Mouse (Mus musculus) MEL (cell line): ENCODE measurements around the gene Rps10.
A peak's percentile ranks its signal among the peaks of the same experiment; 100 is the strongest.

Experiments
- CHD2 ChIP-seq: IDR thresholded peaks from 2 replicates; pipeline ENCODE4 v1.6.1; 2011; ENCODE audit warnings: low read length, improper control_type of control experiment
- CTCF ChIP-seq, 3 experiments: IDR thresholded peaks in 2 of 3; conservative IDR thresholded peaks in 1 of 3; 2 replicates each; pipeline ENCODE4 v1.5.1; 2011 to 2012; ENCODE audit warnings: low read length in 3 of 3, low read depth in 2 of 3, mild to moderate bottlenecking in 2 of 3, improper control_type of control experiment in 1 of 3, inconsistent platforms in 1 of 3, mixed read lengths in 1 of 3, moderate library complexity in 1 of 3; ENCODE audit not compliant: control insufficient read depth in 1 of 3, insufficient read depth in 1 of 3, poor library complexity in 1 of 3, severe bottlenecking in 1 of 3
- HCFC1 ChIP-seq: IDR thresholded peaks from 2 replicates; pipeline ENCODE4 v1.6.1; 2012; ENCODE audit warnings: low read depth, mild to moderate bottlenecking, inconsistent platforms, low read length, improper control_type of control experiment, moderate library complexity
- MAFK ChIP-seq: IDR thresholded peaks from 2 replicates; pipeline ENCODE4 v1.6.1; 2011; ENCODE audit warnings: low read depth, mild to moderate bottlenecking, low read length, improper control_type of control experiment, borderline replicate concordance
- MEF2A ChIP-seq: IDR thresholded peaks from 2 replicates; pipeline ENCODE4 v1.6.1; 2014; ENCODE audit warnings: low read depth, mild to moderate bottlenecking, inconsistent platforms, low read length, improper control_type of control experiment; ENCODE audit not compliant: poor library complexity, insufficient replicate concordance, severe bottlenecking; ENCODE audit errors: extremely low read depth
- MYB ChIP-seq: IDR thresholded peaks from 2 replicates; pipeline ENCODE4 v1.6.1; 2011; ENCODE audit warnings: mild to moderate bottlenecking, low read depth, low read length, improper control_type of control experiment
- NRF1 ChIP-seq: IDR thresholded peaks from 2 replicates; pipeline ENCODE4 v1.6.1; 2014; ENCODE audit warnings: low read depth, mild to moderate bottlenecking, inconsistent platforms, low read length, improper control_type of control experiment, moderate library complexity; ENCODE audit not compliant: poor library complexity, insufficient read depth, severe bottlenecking
- POLR2A ChIP-seq, 2 experiments: IDR thresholded peaks; 2 replicates each; pipeline ENCODE4 v1.6.1; 2011 to 2012; ENCODE audit warnings: low read length in 2 of 2, mild to moderate bottlenecking in 2 of 2, control low read depth in 1 of 2, improper control_type of control experiment in 1 of 2, low read depth in 1 of 2, moderate library complexity in 1 of 2; ENCODE audit not compliant: control insufficient read depth in 1 of 2, insufficient read depth in 1 of 2, poor library complexity in 1 of 2
- POLR2AphosphoS5 ChIP-seq: IDR thresholded peaks from 2 replicates; pipeline ENCODE4 v1.6.1; 2012; ENCODE audit warnings: low read depth, borderline replicate concordance, mild to moderate bottlenecking, inconsistent platforms, low read length, moderate library complexity, mixed read lengths
- RCOR1 ChIP-seq: IDR thresholded peaks from 2 replicates; pipeline ENCODE4 v1.6.1; 2012; ENCODE audit warnings: low read depth, mild to moderate bottlenecking, inconsistent platforms, low read length, improper control_type of control experiment
- TAL1 ChIP-seq: IDR thresholded peaks from 2 replicates; pipeline ENCODE4 v1.6.1; 2012; ENCODE audit warnings: mild to moderate bottlenecking, inconsistent platforms, low read length, moderate library complexity, mixed read lengths
- USF1 ChIP-seq: IDR thresholded peaks from 2 replicates; pipeline ENCODE4 v1.6.1; 2014; ENCODE audit warnings: low read depth, mild to moderate bottlenecking, inconsistent platforms, low read length, improper control_type of control experiment, moderate library complexity
- ZC3H11A ChIP-seq: IDR thresholded peaks from 2 replicates; pipeline ENCODE4 v1.6.1; 2012; ENCODE audit warnings: low read depth, mild to moderate bottlenecking, inconsistent platforms, low read length, improper control_type of control experiment
- ZNF384 ChIP-seq: IDR thresholded peaks from 2 replicates; pipeline ENCODE4 v1.6.1; 2012; ENCODE audit warnings: low read depth, mild to moderate bottlenecking, inconsistent platforms, low read length, improper control_type of control experiment

GRCm38 (mm10) chr17:27644572-27644971 is 8.1 kb upstream of the Rps10 start:
- TF ChIP-seq HCFC1: no peak
- no peak for TF ChIP-seq RCOR1
- no peak for TF ChIP-seq USF1
- TF ChIP-seq POLR2A (IDR thresholded peaks at IDR 0.05; ENCODE audit: control insufficient read depth in 1 of 2, insufficient read depth in 1 of 2, low read depth in 1 of 2, low read length in 2 of 2, poor library complexity in 1 of 2): no peak
- TF ChIP-seq CTCF (IDR thresholded peaks at IDR 0.05 in 2 of 3, conservative IDR thresholded peaks at IDR 0.05 in 1 of 3; ENCODE audit: control insufficient read depth in 1 of 3, insufficient read depth in 1 of 3, low read depth in 2 of 3, low read length in 3 of 3, poor library complexity in 1 of 3, severe bottlenecking in 1 of 3): peak; percentile 39 to 56 (median 41)
- no peak for TF ChIP-seq POLR2AphosphoS5
- no peak for TF ChIP-seq NRF1
- no peak for TF ChIP-seq MYB
- TF ChIP-seq ZC3H11A: no peak
- no peak for TF ChIP-seq CHD2
- no peak for TF ChIP-seq ZNF384
- TF ChIP-seq MAFK: no peak
- no peak for TF ChIP-seq TAL1
- TF ChIP-seq MEF2A: no peak
